Mouse (Mus musculus) gastrocnemius, postnatal 36 days (tissue): Measurements from ENCODE around the gene Notch4. TPM values are rescaled to one million over a fixed set of nuclear protein-coding genes. Genes with fewer than 3 reads are reported as not detected.
"Not testable (repeated sequence)": the region's sequence is repeated elsewhere in the genome, so short reads cannot be mapped to it uniquely, and the experiment has no call there.

ENCODE experiments used
- DNase-seq, 2 experiments: peaks; one replicate each; pipeline ENCODE4 v3.0.0; 2022
- intact Hi-C: fragments of 180-260 bp; cut with DNase I; formaldehyde crosslinking; loops from one replicate; pipeline ENCODE4 v1.15.1; 2025
- long read RNA-seq, 2 experiments: library from polyadenylated mRNA; stranded (forward); transcript quantifications; one replicate each; pipeline ENCODE4 v2.0.0; 2021
- total RNA-seq, 2 experiments: library from RNA; stranded (reverse); gene quantifications; 2 replicates each; pipeline ENCODE4 v1.2.3; 2021

Notch4 gene
- 10 to 100 TPM; 11.0 to 14.0 TPM for total RNA-seq
- long read RNA-seq, experiment 1, full-length matches to known transcripts = 3 of 6 reads
- long read RNA-seq, experiment 1, partial matches to known transcripts = 2 of 6 reads
- long read RNA-seq, experiment 1, other reads (novel, unspliced or antisense) = 1 of 6 reads
- long read RNA-seq, experiment 2, full-length matches to known transcripts = 1 of 3 reads
- long read RNA-seq, experiment 2, partial matches to known transcripts = 2 of 3 reads
- long read RNA-seq, experiment 2, other reads (novel, unspliced or antisense) = 0 of 3 reads

GRCm38 (mm10) chr17:34564003-34564421, at the start of gene Notch4:
TSS of gene Notch4 (plus strand) at chr17:34564268.
- DNase-seq = peak in 1 of 2 experiments; percentile 36

GRCm38 (mm10) chr17:34516514-34516913, 47.6 kb upstream of the Notch4 start:
- no peak for DNase-seq
- intact Hi-C loops = no loop called here

More at GRCm38 (mm10) chr17:34564003-34564421, at the start of gene Notch4:
- intact Hi-C loops = no loop called here

- intact Hi-C loops = no loop called here
- no peak for DNase-seq
Measured at GRCm38 (mm10) chr17:34517252-34517651, 46.8 kb upstream of the Notch4 start, which contains the start of gene Btnl6. TSS of gene Btnl6 (minus strand) at chr17:34517352.

- DNase-seq = no peak
Measured at GRCm38 (mm10) chr17:34517795-34518194, 46.3 kb upstream of the Notch4 start.

GRCm38 (mm10) chr17:34518571-34518970, 45.5 kb upstream of the Notch4 start:
- DNase-seq, intact Hi-C loops: not testable (repeated sequence)

More at GRCm38 (mm10) chr17:34517795-34518194, 46.3 kb upstream of the Notch4 start:
- intact Hi-C loops = no loop called here

GRCm38 (mm10) chr17:34519001-34519400, 45.1 kb upstream of the Notch4 start:
- no peak for DNase-seq
- intact Hi-C loops = no loop called here

- intact Hi-C loops = no loop called here
- no peak for DNase-seq
Measured at GRCm38 (mm10) chr17:34532671-34533070, 31.4 kb upstream of the Notch4 start.

GRCm38 (mm10) chr17:34543567-34543966, 20.5 kb upstream of the Notch4 start:
- DNase-seq, intact Hi-C loops: not testable (repeated sequence)

GRCm38 (mm10) chr17:34546797-34547196, 17.3 kb upstream of the Notch4 start:
- no peak for DNase-seq
- intact Hi-C loops = no loop called here

- intact Hi-C loops = no loop called here
- no peak for DNase-seq
Measured at GRCm38 (mm10) chr17:34547601-34548000, 16.5 kb upstream of the Notch4 start.

- DNase-seq = no peak
- intact Hi-C loops = no loop called here
Measured at GRCm38 (mm10) chr17:34549156-34549555, 14.9 kb upstream of the Notch4 start.

- intact Hi-C loops = no loop called here
- no peak for DNase-seq
Measured at GRCm38 (mm10) chr17:34549843-34550242, 14.2 kb upstream of the Notch4 start.

- intact Hi-C loops = no loop called here
Measured at GRCm38 (mm10) chr17:34555483-34555882, 8.6 kb upstream of the Notch4 start.

GRCm38 (mm10) chr17:34556406-34556805, 7.7 kb upstream of the Notch4 start:
- intact Hi-C loops = no loop called here
- DNase-seq = no peak

More at GRCm38 (mm10) chr17:34555483-34555882, 8.6 kb upstream of the Notch4 start:
- DNase-seq = peak; percentile 68 to 70

- DNase-seq = no peak
- intact Hi-C loops = no loop called here
Measured at GRCm38 (mm10) chr17:34557411-34557810, 6.7 kb upstream of the Notch4 start.

GRCm38 (mm10) chr17:34559116-34559515, 5.0 kb upstream of the Notch4 start:
- DNase-seq = no peak
- intact Hi-C loops = no loop called here

GRCm38 (mm10) chr17:34559895-34560294, 4.2 kb upstream of the Notch4 start:
- intact Hi-C loops = no loop called here
- no peak for DNase-seq

- DNase-seq = no peak
- intact Hi-C loops = no loop called here
Measured at GRCm38 (mm10) chr17:34560438-34560837, 3.6 kb upstream of the Notch4 start.

- intact Hi-C loops = no loop called here
Measured at GRCm38 (mm10) chr17:34561200-34561599, 2.9 kb upstream of the Notch4 start.

GRCm38 (mm10) chr17:34562595-34562994, 1.5 kb upstream of the Notch4 start:
- DNase-seq = no peak
- intact Hi-C loops = no loop called here

More at GRCm38 (mm10) chr17:34561200-34561599, 2.9 kb upstream of the Notch4 start:
- DNase-seq = no peak

- intact Hi-C loops = no loop called here
- no peak for DNase-seq
Measured at GRCm38 (mm10) chr17:34563354-34563753, 714 bp upstream of the Notch4 start.

- intact Hi-C loops = no loop called here
- DNase-seq = no peak
Measured at GRCm38 (mm10) chr17:34564796-34565195, 728 bp downstream of the Notch4 start.
